Mouse (Mus musculus) brown adipose tissue, adult 24 weeks (tissue): ENCODE data around the gene Mtmr3. TPM values are rescaled to one million over a fixed set of nuclear protein-coding genes. Genes with fewer than 3 reads are reported as not detected.
A peak's percentile ranks its signal among the peaks of the same experiment; 100 is the strongest.

ENCODE experiments used
- H3K27ac ChIP-seq: fragments of 200-500 bp; replicated peaks from 2 replicates; pipeline ENCODE4 v1.5.1; 2012; ENCODE audit warnings: low read depth, mild to moderate bottlenecking, low read length
- H3K4me1 ChIP-seq: fragments of 200-500 bp; 2 replicates; pipeline ENCODE4 v1.6.1; 2012; ENCODE audit warnings: low read length, mixed read lengths; ENCODE audit not compliant: control insufficient read depth, insufficient read depth, insufficient read length
- H3K4me3 ChIP-seq: fragments of 200-500 bp; 2 replicates; pipeline ENCODE4 v1.5.1; 2012; ENCODE audit warnings: low read depth, mild to moderate bottlenecking, low read length, moderate library complexity; ENCODE audit not compliant: insufficient read depth
- polyA plus RNA-seq: library from polyadenylated mRNA; stranded (reverse); fragments of >200 nt; gene quantifications from 2 replicates; pipeline ENCODE4 v1.2.4, GENCODE M21; 2012; ENCODE audit not compliant: missing spikeins, insufficient read depth, insufficient read length

The Mtmr3 gene
- polyA plus RNA-seq, 1 experiment, result 13.3 TPM

GRCm38 (mm10) chr11:4620501-4621108 lies 25.9 kb upstream of the Mtmr3 start:
- Histone ChIP-seq H3K27ac (no peak overlapping the region), H3K4me1 (no peaks in the 10 kb centered on the region), H3K4me3 (no peak overlapping the region)

- Histone ChIP-seq H3K4me3 (no peak within 1 kb of the TSS), H3K4me1 (no peaks in the 10 kb centered on the region), H3K27ac (no peak within 1 kb of the TSS)
Observed at GRCm38 (mm10) chr11:4620017-4620485, 25.4 kb upstream of the Mtmr3 start, which contains the start of gene Gm11032. TSS of gene Gm11032 (plus strand) at chr11:4620067.

- Histone ChIP-seq H3K27ac (no peak overlapping the region), H3K4me3 (no peak overlapping the region)
Observed at GRCm38 (mm10) chr11:4611904-4612303, 17.2 kb upstream of the Mtmr3 start.

GRCm38 (mm10) chr11:4606541-4606940 lies 11.9 kb upstream of the Mtmr3 start:
- H3K27ac ChIP-seq, result no peak overlapping the region
- H3K4me1 ChIP-seq, result no peaks in the 10 kb centered on the region
- H3K4me3 ChIP-seq, result no peak overlapping the region

More at GRCm38 (mm10) chr11:4611904-4612303, 17.2 kb upstream of the Mtmr3 start:
- no peaks in the 10 kb centered on the region for H3K4me1 ChIP-seq

GRCm38 (mm10) chr11:4605414-4605813 lies 10.8 kb upstream of the Mtmr3 start:
- H3K4me3 ChIP-seq, result no peak overlapping the region

GRCm38 (mm10) chr11:4604441-4604840 lies 9.8 kb upstream of the Mtmr3 start:
- Histone ChIP-seq H3K4me3 (no peak overlapping the region), H3K4me1 (no peaks in the 10 kb centered on the region), H3K27ac (no peak overlapping the region)

More at GRCm38 (mm10) chr11:4605414-4605813, 10.8 kb upstream of the Mtmr3 start:
- Histone ChIP-seq H3K27ac (no peak overlapping the region), H3K4me1 (no peaks in the 10 kb centered on the region)

- no peaks in the 10 kb centered on the region for H3K4me1 ChIP-seq
- no peak overlapping the region for H3K27ac ChIP-seq
- no peak overlapping the region for H3K4me3 ChIP-seq
Observed at GRCm38 (mm10) chr11:4602691-4603441, 8.2 kb upstream of the Mtmr3 start.

- no peak overlapping the region for H3K27ac ChIP-seq
- H3K4me1 ChIP-seq, result no peaks in the 10 kb centered on the region
- no peak overlapping the region for H3K4me3 ChIP-seq
Observed at GRCm38 (mm10) chr11:4601890-4602289, 7.2 kb upstream of the Mtmr3 start.

- H3K4me1 ChIP-seq, result no peaks in the 10 kb centered on the region
- no peak overlapping the region for H3K4me3 ChIP-seq
- no peak overlapping the region for H3K27ac ChIP-seq
Observed at GRCm38 (mm10) chr11:4599916-4600315, 5.3 kb upstream of the Mtmr3 start.

GRCm38 (mm10) chr11:4598411-4598810 lies 3.7 kb upstream of the Mtmr3 start:
- Histone ChIP-seq H3K4me1 (no peaks in the 10 kb centered on the region), H3K27ac (0 out of 2 replicates have a peak overlapping the region, but pooled peaks have one; percentile 53), H3K4me3 (no peak overlapping the region)

- Histone ChIP-seq H3K4me3 (peak overlapping the region; percentile 98), H3K27ac (peak overlapping the region; percentile 80), H3K4me1 (peaks cover 11% of the 10 kb centered on the region)
Observed at GRCm38 (mm10) chr11:4593849-4594607, 635 bp downstream of the Mtmr3 start.

- Histone ChIP-seq H3K4me3 (peak overlapping the region; percentile 50; the same call in 1 of the 2 replicates), H3K4me1 (peaks cover 11% of the 10 kb centered on the region), H3K27ac (peak overlapping the region; percentile 34)
Observed at GRCm38 (mm10) chr11:4593491-4593848, 1.2 kb downstream of the Mtmr3 start.

- Histone ChIP-seq H3K27ac (no peak overlapping the region; the same call in 1 of the 2 replicates), H3K4me1 (peaks cover 11% of the 10 kb centered on the region), H3K4me3 (peak overlapping the region; percentile 14; the same call in 1 of the 2 replicates)
Observed at GRCm38 (mm10) chr11:4591811-4592210, 2.9 kb downstream of the Mtmr3 start.

- peaks cover 7% of the 10 kb centered on the region; the same call in 1 of the 2 replicates for H3K4me1 ChIP-seq
- H3K4me3 ChIP-seq, result no peak overlapping the region
- no peak overlapping the region for H3K27ac ChIP-seq
Observed at GRCm38 (mm10) chr11:4578682-4579081, 16.0 kb downstream of the Mtmr3 start.

GRCm38 (mm10) chr11:4577079-4577478 lies 17.6 kb downstream of the Mtmr3 start:
- no peak overlapping the region for H3K4me3 ChIP-seq
- H3K4me1 ChIP-seq, result peaks cover 7% of the 10 kb centered on the region; the same call in 1 of the 2 replicates
- H3K27ac ChIP-seq, result no peak overlapping the region
